Mouse (Mus musculus) liver, adult 2 months (tissue): Measurements from ENCODE around the gene Sorcs3.

Source experiments
- CTCF ChIP-seq: fragments of 200-500 bp; IDR thresholded peaks from 2 replicates; pipeline ENCODE4 v1.5.1; 2011; ENCODE audit warnings: low read depth, low read length, control low read depth
- POLR2A ChIP-seq: fragments of 200-500 bp; IDR thresholded peaks from 2 replicates; pipeline ENCODE4 v1.6.1; 2011; ENCODE audit warnings: low read length, control low read depth; ENCODE audit not compliant: insufficient read depth; ENCODE audit errors: extremely low read depth

DNA sequence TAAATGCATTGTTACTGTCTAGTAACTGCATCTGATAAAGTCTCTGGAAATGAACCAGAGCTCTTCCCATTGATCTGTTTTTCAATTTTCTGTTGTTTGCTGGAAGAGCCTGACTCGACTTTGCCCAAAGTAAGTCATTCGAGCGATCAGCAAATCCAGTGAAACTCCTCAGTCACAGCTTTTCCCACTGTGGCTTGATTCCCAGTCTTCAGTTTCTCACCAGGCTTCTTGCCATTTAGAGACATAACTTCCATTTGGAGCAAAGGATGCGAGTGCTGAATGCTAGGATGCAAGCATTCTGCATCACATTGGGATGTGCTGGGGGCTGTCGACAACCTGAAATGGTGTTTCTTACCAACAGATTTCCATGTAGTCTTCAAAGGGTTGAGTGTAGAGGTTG, 521.8 kb downstream of the Sorcs3 start:
- TF ChIP-seq CTCF (no peak), POLR2A (no peak)
